Mouse (Mus musculus) liver, adult 2 months (tissue): Measurements from ENCODE around the gene 1700029P11Rik.

Experiments
- CTCF ChIP-seq: fragments of 200-500 bp; IDR thresholded peaks from 2 replicates; pipeline ENCODE4 v1.5.1; 2011; ENCODE audit warnings: low read depth, low read length, control low read depth
- POLR2A ChIP-seq: fragments of 200-500 bp; IDR thresholded peaks from 2 replicates; pipeline ENCODE4 v1.6.1; 2011; ENCODE audit warnings: low read length, control low read depth; ENCODE audit not compliant: insufficient read depth; ENCODE audit errors: extremely low read depth

DNA sequence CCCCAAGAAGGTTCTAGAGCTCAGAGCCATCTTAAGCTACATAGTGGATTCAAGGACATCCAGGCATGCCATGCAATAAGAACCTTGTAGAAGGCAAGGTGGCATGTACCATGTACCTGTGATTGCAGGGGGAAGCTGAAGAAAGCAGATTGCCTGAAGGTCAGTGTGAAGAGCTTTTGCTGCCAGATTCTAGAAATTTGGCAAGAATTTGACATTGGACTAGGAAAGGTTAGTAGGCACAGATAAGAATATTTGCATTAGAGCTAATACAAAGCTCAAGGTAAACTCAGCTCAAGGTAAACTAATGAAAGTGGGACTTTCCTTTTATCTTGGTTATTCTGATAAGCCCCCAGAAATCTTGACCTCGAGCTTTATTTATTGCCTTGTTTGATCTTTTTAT lies 16.1 kb upstream of the 1700029P11Rik start:
- TF ChIP-seq CTCF (no peak), POLR2A (no peak)
